Mouse (Mus musculus): ENCODE data around the gene Stx6. TPM values are rescaled to one million over a fixed set of nuclear protein-coding genes. Genes with fewer than 3 reads are reported as not detected.

Stx6 gene
- polyA plus RNA-seq, 1 experiment, result 110 TPM

GRCm38 (mm10) chr1:155126716-155127115, 31.8 kb upstream of the Stx6 start:
- H3K4me3 ChIP-seq (replicated peaks), result no peak overlapping the region
- peaks cover 7% of the 10 kb centered on the region; the same call in 1 of the 2 replicates for H3K4me1 ChIP-seq
- no peak for TF ChIP-seq GATA1 (IDR thresholded peaks at IDR 0.05; ENCODE audit: borderline replicate concordance, low read length)
- no peak for TF ChIP-seq FLI1 (IDR thresholded peaks at IDR 0.05; ENCODE audit: low read length)
- H3K27me3 ChIP-seq (replicated peaks), result peaks cover 2% of the 10 kb centered on the region
- peaks cover 45% of the 10 kb centered on the region for H3K36me3 ChIP-seq (replicated peaks; ENCODE audit: low read length)
- H3K9me3 ChIP-seq, result peaks cover 17% of the 10 kb centered on the region

- Histone ChIP-seq H3K4me1 (0 out of 2 replicates have a peak, but pooled peaks cover 1% of the 10 kb centered on the region), H3K27me3 (replicated peaks) (peaks cover 2% of the 10 kb centered on the region), H3K4me3 (replicated peaks) (no peak overlapping the region), H3K9me3 (peaks cover 17% of the 10 kb centered on the region), H3K36me3 (replicated peaks; ENCODE audit: low read length) (peaks cover 53% of the 10 kb centered on the region)
- no peak for TF ChIP-seq FLI1 (IDR thresholded peaks at IDR 0.05; ENCODE audit: low read length)
- no peak for TF ChIP-seq GATA1 (IDR thresholded peaks at IDR 0.05; ENCODE audit: borderline replicate concordance, low read length)
Observed at GRCm38 (mm10) chr1:155127429-155127934, 31.0 kb upstream of the Stx6 start.

DNA sequence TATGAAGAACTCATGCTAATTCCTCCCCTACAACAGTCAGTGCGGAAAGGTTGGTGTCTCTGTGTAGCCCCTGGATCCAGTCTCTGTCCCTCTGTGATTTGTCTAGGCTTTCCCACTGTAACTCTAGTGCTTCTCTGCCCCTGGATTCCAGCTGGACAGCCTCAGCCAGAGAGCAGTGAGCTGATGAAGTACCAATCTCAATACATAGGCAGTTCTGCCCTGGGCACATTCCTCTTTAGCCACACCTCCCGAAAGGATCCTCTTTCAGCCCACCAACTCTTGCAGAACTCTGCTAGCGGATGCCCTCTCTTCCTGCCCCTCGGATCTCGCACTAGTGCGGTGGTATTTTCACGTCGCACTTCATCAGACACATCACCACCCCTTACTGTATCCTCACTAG, 23.6 kb upstream of the Stx6 start:
- Histone ChIP-seq H3K4me3 (replicated peaks) (no peak overlapping the region), H3K27me3 (replicated peaks) (peaks cover 2% of the 10 kb centered on the region), H3K4me1 (peaks cover 26% of the 10 kb centered on the region), H3K9me3 (peaks cover 10% of the 10 kb centered on the region), H3K36me3 (replicated peaks; ENCODE audit: low read length) (peaks cover 84% of the 10 kb centered on the region)
- TF ChIP-seq FLI1 (IDR thresholded peaks at IDR 0.05; ENCODE audit: low read length) (no peak), GATA1 (IDR thresholded peaks at IDR 0.05; ENCODE audit: borderline replicate concordance, low read length) (no peak)

- H3K27me3 ChIP-seq (replicated peaks), result peaks cover 2% of the 10 kb centered on the region
- peaks cover 52% of the 10 kb centered on the region for H3K36me3 ChIP-seq (replicated peaks; ENCODE audit: low read length)
- H3K4me1 ChIP-seq, result peaks cover 47% of the 10 kb centered on the region
- no peaks in the 10 kb centered on the region for H3K9me3 ChIP-seq
- no peak overlapping the region for H3K4me3 ChIP-seq (replicated peaks)
- TF ChIP-seq GATA1 (IDR thresholded peaks at IDR 0.05; ENCODE audit: borderline replicate concordance, low read length), result no peak
- no peak for TF ChIP-seq FLI1 (IDR thresholded peaks at IDR 0.05; ENCODE audit: low read length)
Observed at GRCm38 (mm10) chr1:155138795-155139194, 19.7 kb upstream of the Stx6 start.

- peaks cover 42% of the 10 kb centered on the region for H3K36me3 ChIP-seq (replicated peaks; ENCODE audit: low read length)
- peaks cover 48% of the 10 kb centered on the region for H3K4me1 ChIP-seq
- TF ChIP-seq FLI1 (IDR thresholded peaks at IDR 0.05; ENCODE audit: low read length), result no peak
- no peak for TF ChIP-seq GATA1 (IDR thresholded peaks at IDR 0.05; ENCODE audit: borderline replicate concordance, low read length)
- H3K4me3 ChIP-seq (replicated peaks), result no peak overlapping the region
- H3K27me3 ChIP-seq (replicated peaks), result no peaks in the 10 kb centered on the region
- no peaks in the 10 kb centered on the region for H3K9me3 ChIP-seq
Observed at GRCm38 (mm10) chr1:155140076-155140475, 18.4 kb upstream of the Stx6 start.

GRCm38 (mm10) chr1:155145620-155146019, 12.9 kb upstream of the Stx6 start:
- H3K4me1 ChIP-seq, result peaks cover 47% of the 10 kb centered on the region
- no peaks in the 10 kb centered on the region for H3K27me3 ChIP-seq (replicated peaks)
- peaks cover 12% of the 10 kb centered on the region for H3K36me3 ChIP-seq (replicated peaks; ENCODE audit: low read length)
- no peak for TF ChIP-seq FLI1 (IDR thresholded peaks at IDR 0.05; ENCODE audit: low read length)
- TF ChIP-seq GATA1 (IDR thresholded peaks at IDR 0.05; ENCODE audit: borderline replicate concordance, low read length), result no peak
- H3K4me3 ChIP-seq (replicated peaks), result peak overlapping the region; percentile 94
- peaks cover 5% of the 10 kb centered on the region for H3K9me3 ChIP-seq

GRCm38 (mm10) chr1:155146572-155146980, 11.9 kb upstream of the Stx6 start, which contains the start of gene Mr1:
TSS of gene Mr1 (minus strand) at chr1:155146814.
- no peaks in the 10 kb centered on the region for H3K27me3 ChIP-seq (replicated peaks)
- peaks cover 12% of the 10 kb centered on the region for H3K36me3 ChIP-seq (replicated peaks; ENCODE audit: low read length)
- peaks cover 42% of the 10 kb centered on the region for H3K4me1 ChIP-seq
- H3K4me3 ChIP-seq (replicated peaks), result peak within 1 kb of the TSS; percentile 94
- H3K9me3 ChIP-seq, result peaks cover 5% of the 10 kb centered on the region
- TF ChIP-seq FLI1 (IDR thresholded peaks at IDR 0.05; ENCODE audit: low read length) (no peak), GATA1 (IDR thresholded peaks at IDR 0.05; ENCODE audit: borderline replicate concordance, low read length) (no peak)

- H3K4me3 ChIP-seq (replicated peaks), result peak overlapping the region; percentile 51
- no peaks in the 10 kb centered on the region for H3K27me3 ChIP-seq (replicated peaks)
- peaks cover 12% of the 10 kb centered on the region for H3K36me3 ChIP-seq (replicated peaks; ENCODE audit: low read length)
- peaks cover 36% of the 10 kb centered on the region for H3K4me1 ChIP-seq
- TF ChIP-seq GATA1 (IDR thresholded peaks at IDR 0.05; ENCODE audit: borderline replicate concordance, low read length), result no peak
- TF ChIP-seq FLI1 (IDR thresholded peaks at IDR 0.05; ENCODE audit: low read length), result no peak
- H3K9me3 ChIP-seq, result peaks cover 5% of the 10 kb centered on the region
Observed at GRCm38 (mm10) chr1:155147228-155147627, 11.3 kb upstream of the Stx6 start.

- TF ChIP-seq FLI1 (IDR thresholded peaks at IDR 0.05; ENCODE audit: low read length) (no peak), GATA1 (IDR thresholded peaks at IDR 0.05; ENCODE audit: borderline replicate concordance, low read length) (no peak)
- peaks cover 23% of the 10 kb centered on the region for H3K4me1 ChIP-seq
Observed at GRCm38 (mm10) chr1:155149403-155149802, 9.1 kb upstream of the Stx6 start.

DNA sequence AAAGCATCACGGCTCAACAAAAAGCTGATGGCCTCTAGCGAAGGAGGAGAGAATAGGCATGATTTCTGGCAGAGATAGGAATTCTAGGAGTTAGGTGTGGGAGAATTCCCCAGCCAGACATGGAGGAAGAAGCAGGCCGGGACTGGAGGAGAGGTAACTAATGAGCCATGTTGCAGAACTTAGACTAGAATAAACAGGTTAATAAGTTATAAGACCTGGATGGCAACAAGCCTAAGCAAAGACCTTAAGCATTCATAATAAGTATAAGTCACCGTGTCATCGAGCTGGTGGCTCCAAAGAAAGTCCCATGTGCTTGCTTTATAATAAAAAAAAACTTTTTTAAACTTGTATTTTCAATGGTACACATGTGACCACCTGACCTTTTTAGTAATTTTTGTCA, 7.7 kb upstream of the Stx6 start:
- Histone ChIP-seq H3K4me3 (replicated peaks) (no peak overlapping the region), H3K4me1 (peaks cover 13% of the 10 kb centered on the region)
- TF ChIP-seq GATA1 (IDR thresholded peaks at IDR 0.05; ENCODE audit: borderline replicate concordance, low read length), result no peak
- no peak for TF ChIP-seq FLI1 (IDR thresholded peaks at IDR 0.05; ENCODE audit: low read length)

More at GRCm38 (mm10) chr1:155149403-155149802, 9.1 kb upstream of the Stx6 start:
- peaks cover 8% of the 10 kb centered on the region for H3K36me3 ChIP-seq (replicated peaks; ENCODE audit: low read length)
- peaks cover 5% of the 10 kb centered on the region for H3K9me3 ChIP-seq
- no peaks in the 10 kb centered on the region for H3K27me3 ChIP-seq (replicated peaks)
- H3K4me3 ChIP-seq (replicated peaks), result no peak overlapping the region

More for the DNA sequence above, 7.7 kb upstream of the Stx6 start:
- Histone ChIP-seq H3K9me3 (peaks cover 5% of the 10 kb centered on the region), H3K36me3 (replicated peaks; ENCODE audit: low read length) (peaks cover 7% of the 10 kb centered on the region), H3K27me3 (replicated peaks) (no peaks in the 10 kb centered on the region)
